Mouse (Mus musculus) lung, adult 2 months (tissue): ENCODE measurements around the gene D730048I06Rik. TPM values are rescaled to one million over a fixed set of nuclear protein-coding genes. Genes with fewer than 3 reads are reported as not detected.
"Not testable (repeated sequence)": the region's sequence is repeated elsewhere in the genome, so short reads cannot be mapped to it uniquely, and the experiment has no call there.

ENCODE experiments used
- DNase-seq: peaks from one replicate; pipeline ENCODE4 v3.0.0; 2022
- H3K4me1 ChIP-seq: fragments of 200-500 bp; 2 replicates; pipeline ENCODE4 v1.6.1; 2011; ENCODE audit warnings: low read length; ENCODE audit not compliant: control insufficient read depth, insufficient read depth
- H3K4me3 ChIP-seq: fragments of 200-500 bp; replicated peaks from 2 replicates; pipeline ENCODE3; 2011; ENCODE audit warnings: low read depth, mild to moderate bottlenecking, control low read depth, low read length; ENCODE audit errors: extremely low read depth
- CTCF ChIP-seq: fragments of 200-500 bp; IDR thresholded peaks from 2 replicates; pipeline ENCODE4 v1.5.1; 2011; ENCODE audit warnings: mild to moderate bottlenecking, low read length, control low read depth; ENCODE audit not compliant: insufficient read depth
- POLR2A ChIP-seq: fragments of 200-500 bp; IDR thresholded peaks from 2 replicates; pipeline ENCODE4 v1.6.1; 2011; ENCODE audit warnings: low read depth, mild to moderate bottlenecking, control low read depth, low read length, borderline replicate concordance; ENCODE audit errors: extremely low read depth
- WGBS: fragments of 180-500 bp; shearing (Covaris S2); methylation state at CpG from one replicate; pipeline ENCODE4 v1.1.7; 2018; 5-methylcytosine and 5-hydroxymethylcytosine counted together
- polyA plus RNA-seq: library from polyadenylated mRNA; depleted of rRNA; stranded (reverse); fragments of >200 nt; gene quantifications from 2 replicates; pipeline ENCODE4 v1.2.3, GENCODE M21; 2012; rRNA removed

The D730048I06Rik gene
- not detected in 2 replicates for polyA plus RNA-seq

DNA sequence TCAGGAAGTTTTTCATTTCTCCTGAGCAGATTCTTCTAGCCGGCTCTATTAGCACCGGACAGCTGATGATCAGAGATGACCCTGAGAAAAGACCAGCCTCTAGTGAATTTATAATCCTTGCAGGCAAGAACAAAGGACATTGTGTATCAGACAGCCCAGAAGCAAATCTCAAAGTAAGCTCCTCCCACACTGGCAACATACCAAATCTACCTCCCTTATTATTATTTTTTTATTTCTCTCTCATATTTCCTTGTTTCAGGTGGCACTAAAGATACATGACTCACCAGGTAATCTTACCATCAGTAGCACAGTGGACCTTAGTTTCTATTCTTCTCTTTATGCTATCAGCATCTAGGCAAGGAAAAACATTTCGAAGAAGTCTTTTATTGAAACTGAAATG is at the start of gene D730048I06Rik, which contains the start of gene Gm27235:
Gene D730048I06Rik (minus strand): TSS at position 112 of the 400 bp plus-strand sequence.
Gene Gm27235 (minus strand): TSS at position 101 of the 400 bp plus-strand sequence.
- H3K4me3 ChIP-seq: no peak within 1 kb of the TSS
- 85% methylated on average over 3 of the region's 3 CpGs for WGBS
- no peak for TF ChIP-seq CTCF
- TF ChIP-seq POLR2A: no peak
- DNase-seq: no peak
- H3K4me1 ChIP-seq: no peaks in the 10 kb centered on the region

GRCm38 (mm10) chr9:35817881-35818280 is 28.0 kb upstream of the D730048I06Rik start:
- WGBS: 89% methylated on average over 15 of the region's 15 CpGs
- not testable (repeated sequence) for DNase-seq, H3K4me3 ChIP-seq, H3K4me1 ChIP-seq

DNA sequence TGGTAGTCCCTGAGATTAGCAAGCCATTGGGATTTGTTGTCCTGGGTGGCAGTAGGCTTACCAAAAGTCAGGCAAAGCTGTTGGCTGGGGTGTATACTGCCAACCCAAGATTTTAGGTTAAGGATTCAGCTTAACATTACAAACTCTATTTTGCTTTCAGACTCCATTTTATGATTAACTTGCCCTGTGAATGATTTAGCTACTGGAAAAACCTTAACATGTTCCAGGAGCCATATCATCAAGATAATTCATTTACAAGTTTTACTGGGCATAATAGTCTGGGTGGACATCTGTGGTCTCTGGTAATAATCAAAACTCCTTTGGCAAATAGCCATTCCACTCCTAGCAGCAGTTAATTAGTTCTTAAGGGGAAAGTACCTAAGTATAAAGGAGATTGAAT is 8.2 kb upstream of the D730048I06Rik start:
- H3K4me1 ChIP-seq: no peaks in the 10 kb centered on the region
- no peak for TF ChIP-seq POLR2A
- TF ChIP-seq CTCF: no peak
- no peak for DNase-seq
- H3K4me3 ChIP-seq: no peak overlapping the region

DNA sequence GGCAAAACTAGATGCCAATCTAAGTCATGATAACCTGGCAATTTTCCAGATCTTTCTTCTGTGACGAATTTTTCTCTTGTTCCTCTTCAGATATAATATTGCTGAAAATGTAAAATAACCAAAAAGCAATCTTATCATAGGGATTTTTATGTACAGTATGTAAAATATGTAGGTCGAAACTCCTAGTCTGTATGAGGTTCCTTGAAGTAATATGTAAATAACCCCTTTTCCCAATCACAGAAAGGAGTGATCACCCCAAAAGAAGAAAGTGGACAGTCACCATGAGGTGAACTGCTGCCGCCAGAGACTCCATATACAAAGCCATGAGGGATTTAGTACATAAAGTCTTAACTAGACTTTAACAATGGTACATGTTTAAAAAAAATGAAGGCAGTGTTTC is 11.9 kb downstream of the D730048I06Rik start, which contains the start of gene Gm17727:
Gene Gm17727 (minus strand): TSS at position 101 of the 400 bp plus-strand sequence.
- WGBS: 52% methylated on average over 3 of the region's 3 CpGs
- no peak for DNase-seq
- Histone ChIP-seq H3K4me1 (no peaks in the 10 kb centered on the region), H3K4me3 (no peak within 1 kb of the TSS)
- no peak for TF ChIP-seq CTCF
- no peak for TF ChIP-seq POLR2A

DNA sequence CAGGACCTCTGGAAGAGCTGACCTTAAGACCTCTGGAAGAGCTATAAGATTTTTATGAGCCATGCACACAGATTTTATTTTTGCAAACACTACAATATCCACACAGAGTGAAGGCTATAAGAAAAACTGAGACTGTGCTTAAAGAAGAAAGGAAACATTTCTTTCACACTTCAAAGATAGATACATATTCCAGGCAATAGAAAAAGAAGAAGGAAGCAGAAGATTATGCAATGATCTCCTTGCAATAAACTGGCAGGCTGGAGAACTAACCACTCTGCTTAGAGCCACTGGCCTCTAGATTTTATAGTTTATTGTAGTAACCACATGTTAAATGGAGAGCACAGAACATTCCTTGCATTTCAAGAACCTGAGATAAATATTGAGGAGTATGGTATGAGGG is 33.1 kb downstream of the D730048I06Rik start:
- no peak for DNase-seq
- H3K4me3 ChIP-seq: no peak overlapping the region
- TF ChIP-seq POLR2A (no peak), CTCF (no peak)
- no peaks in the 10 kb centered on the region for H3K4me1 ChIP-seq

GRCm38 (mm10) chr9:35740749-35741148 is 49.2 kb downstream of the D730048I06Rik start, which contains the start of gene Gm17677:
Gene Gm17677 (plus strand): TSS chr9:35741049.
- no peak for TF ChIP-seq POLR2A
- TF ChIP-seq CTCF: no peak
- DNase-seq: no peak
- no peak within 1 kb of the TSS for H3K4me3 ChIP-seq
- no peaks in the 10 kb centered on the region for H3K4me1 ChIP-seq

Other genes starting within 250 kb of the D730048I06Rik start
- gene Ddx25, start 231.6 kb downstream of the D730048I06Rik start, polyA plus RNA-seq: 0.02 and 0.03 TPM in 2 replicates
- 1.1 and 2.2 TPM in 2 replicates for gene Pus3, start 231.5 kb downstream of the D730048I06Rik start, polyA plus RNA-seq
- not detected in 2 replicates for gene Pate2, start 219.8 kb downstream of the D730048I06Rik start, polyA plus RNA-seq
- gene Hyls1, start 219.7 kb downstream of the D730048I06Rik start, polyA plus RNA-seq: 0.75 and 0.89 TPM in 2 replicates
- not detected in 2 replicates for gene Pate4, start 178.2 kb downstream of the D730048I06Rik start, polyA plus RNA-seq
- not detected in 2 replicates for gene Pate3, start 141.9 kb downstream of the D730048I06Rik start, polyA plus RNA-seq
- gene Pate1, start 102.7 kb downstream of the D730048I06Rik start, polyA plus RNA-seq: not detected in 2 replicates
- not detected in 2 replicates for gene Gm17677, start 49.1 kb downstream of the D730048I06Rik start, polyA plus RNA-seq
- not detected in 2 replicates for gene Gm17727, start 12.0 kb downstream of the D730048I06Rik start, polyA plus RNA-seq
- not detected in 2 replicates for gene Gm27235, start within 50 bp of the D730048I06Rik start, polyA plus RNA-seq
- gene 9230110F15Rik, start 54.0 kb upstream of the D730048I06Rik start, polyA plus RNA-seq: not detected in 2 replicates
- gene 9230113P08Rik, start 118.3 kb upstream of the D730048I06Rik start, polyA plus RNA-seq: not detected in 2 replicates